Mouse (Mus musculus) brain, embryonic 14.5 days (tissue): Measurements from ENCODE around the gene Plekhg1.

ENCODE experiments used
- CTCF ChIP-seq: fragments of 200-500 bp; IDR thresholded peaks from 2 replicates; pipeline ENCODE4 v1.5.1; 2012; ENCODE audit warnings: inconsistent platforms, mild to moderate bottlenecking, moderate library complexity, borderline replicate concordance; ENCODE audit not compliant: insufficient read depth, insufficient read length; ENCODE audit errors: extremely low read depth
- POLR2A ChIP-seq: fragments of 200-500 bp; IDR thresholded peaks from 2 replicates; pipeline ENCODE4 v1.6.1; 2012; ENCODE audit warnings: mild to moderate bottlenecking, inconsistent platforms, borderline replicate concordance; ENCODE audit not compliant: poor library complexity, insufficient read depth, insufficient read length, severe bottlenecking; ENCODE audit errors: extremely low read depth

- TF ChIP-seq CTCF (no peak), POLR2A (no peak)
Measured at GRCm38 (mm10) chr10:3847021-3847420, 106.9 kb downstream of the Plekhg1 start.
